Mouse (Mus musculus): Measurements from ENCODE around the gene Slc22a18. TPM values are rescaled to one million over a fixed set of nuclear protein-coding genes. Genes with fewer than 3 reads are reported as not detected.

Slc22a18 gene
- polyA plus RNA-seq, 1 experiment from 2014 or later = 2.5 TPM

- Histone ChIP-seq H3K9me3 (peaks cover 14% of the 10 kb centered on the region), H3K36me3 (peaks cover 4% of the 10 kb centered on the region; the same call in 1 of the 2 replicates), H3K4me1 (peaks cover 65% of the 10 kb centered on the region), H3K9ac (peak overlapping the region; percentile 57), H3K4me3 (peak overlapping the region; percentile 31), H3K27me3 (peaks cover 5% of the 10 kb centered on the region; the same call in 1 of the 2 replicates), H3K27ac (peak overlapping the region; percentile 88), H3K4me2 (peak overlapping the region; percentile 61)
- WGBS = 22% methylated on average over 55 of the region's 56 CpGs
- peak; percentile 59 for ATAC-seq (ENCODE audit: insufficient number of reproducible peaks, insufficient read depth, low FRiP score, low TSS enrichment, low read depth)
Observed at GRCm38 (mm10) chr7:143464811-143465560, 8.6 kb upstream of the Slc22a18 start.

- peak overlapping the region; percentile 88 for H3K27ac ChIP-seq
- 38% methylated on average over 14 of the region's 14 CpGs for WGBS
- H3K4me2 ChIP-seq = peak overlapping the region; percentile 17; the same call in 1 of the 2 replicates
Observed at GRCm38 (mm10) chr7:143466099-143466677, 7.3 kb upstream of the Slc22a18 start.

GRCm38 (mm10) chr7:143467714-143468113, 5.8 kb upstream of the Slc22a18 start:
- peaks cover 5% of the 10 kb centered on the region; the same call in 1 of the 2 replicates for H3K27me3 ChIP-seq
- peaks cover 52% of the 10 kb centered on the region for H3K4me1 ChIP-seq
- no peaks in the 10 kb centered on the region for H3K36me3 ChIP-seq
- H3K4me3 ChIP-seq = no peak overlapping the region
- no peaks in the 10 kb centered on the region for H3K9me3 ChIP-seq
- ATAC-seq (ENCODE audit: insufficient number of reproducible peaks, insufficient read depth, low FRiP score, low TSS enrichment, low read depth) = no peak
- H3K9ac ChIP-seq = no peak overlapping the region
- no peak overlapping the region for H3K27ac ChIP-seq
- 6% methylated on average over 6 of the region's 6 CpGs for WGBS
- 0 out of 2 replicates have a peak overlapping the region, but pooled peaks have one; percentile 3 for H3K4me2 ChIP-seq

More at GRCm38 (mm10) chr7:143466099-143466677, 7.3 kb upstream of the Slc22a18 start:
- no peak overlapping the region for H3K4me3 ChIP-seq
- H3K27me3 ChIP-seq = peaks cover 5% of the 10 kb centered on the region; the same call in 1 of the 2 replicates
- peak overlapping the region; percentile 46; the same call in 1 of the 2 replicates for H3K9ac ChIP-seq
- peaks cover 65% of the 10 kb centered on the region for H3K4me1 ChIP-seq
- peaks cover 3% of the 10 kb centered on the region; the same call in 1 of the 2 replicates for H3K9me3 ChIP-seq
- 0 out of 2 replicates have a peak, but pooled peaks have one; percentile 20 for ATAC-seq (ENCODE audit: insufficient number of reproducible peaks, insufficient read depth, low FRiP score, low TSS enrichment, low read depth)
- H3K36me3 ChIP-seq = no peaks in the 10 kb centered on the region

- Histone ChIP-seq H3K9ac (no peak overlapping the region), H3K4me2 (no peak overlapping the region), H3K27ac (no peak overlapping the region), H3K4me3 (no peak overlapping the region), H3K9me3 (no peaks in the 10 kb centered on the region), H3K36me3 (no peaks in the 10 kb centered on the region), H3K27me3 (peaks cover 5% of the 10 kb centered on the region; the same call in 1 of the 2 replicates), H3K4me1 (peaks cover 35% of the 10 kb centered on the region)
- WGBS = 20% methylated on average over 8 of the region's 8 CpGs
- ATAC-seq (ENCODE audit: insufficient number of reproducible peaks, insufficient read depth, low FRiP score, low TSS enrichment, low read depth) = no peak
Observed at GRCm38 (mm10) chr7:143469946-143470345, 3.6 kb upstream of the Slc22a18 start.

- H3K4me2 ChIP-seq = no peak overlapping the region
- H3K9ac ChIP-seq = no peak overlapping the region
- H3K4me3 ChIP-seq = no peak overlapping the region
- H3K27me3 ChIP-seq = no peaks in the 10 kb centered on the region
- no peaks in the 10 kb centered on the region for H3K9me3 ChIP-seq
- peaks cover 5% of the 10 kb centered on the region for H3K4me1 ChIP-seq
- H3K36me3 ChIP-seq = no peaks in the 10 kb centered on the region
- no peak overlapping the region for H3K27ac ChIP-seq
- no peak for ATAC-seq (ENCODE audit: insufficient number of reproducible peaks, insufficient read depth, low FRiP score, low TSS enrichment, low read depth)
- 43% methylated on average over 10 of the region's 10 CpGs for WGBS
Observed at GRCm38 (mm10) chr7:143474811-143475210, 1.3 kb downstream of the Slc22a18 start.

GRCm38 (mm10) chr7:143475876-143476275, 2.3 kb downstream of the Slc22a18 start:
- ATAC-seq (ENCODE audit: insufficient number of reproducible peaks, insufficient read depth, low FRiP score, low TSS enrichment, low read depth) = no peak
- Histone ChIP-seq H3K4me2 (no peak overlapping the region), H3K27ac (no peak overlapping the region), H3K4me1 (peaks cover 4% of the 10 kb centered on the region; the same call in 1 of the 2 replicates), H3K4me3 (no peak overlapping the region), H3K27me3 (no peaks in the 10 kb centered on the region), H3K9ac (no peak overlapping the region), H3K9me3 (no peaks in the 10 kb centered on the region), H3K36me3 (no peaks in the 10 kb centered on the region)
- 61% methylated on average over 11 of the region's 11 CpGs for WGBS

GRCm38 (mm10) chr7:143476702-143477335, 3.3 kb downstream of the Slc22a18 start:
- H3K4me1 ChIP-seq = peaks cover 4% of the 10 kb centered on the region; the same call in 1 of the 2 replicates
- no peak overlapping the region for H3K9ac ChIP-seq
- no peak overlapping the region for H3K4me2 ChIP-seq
- WGBS = 84% methylated on average over 3 of the region's 3 CpGs
- H3K27me3 ChIP-seq = no peaks in the 10 kb centered on the region
- H3K36me3 ChIP-seq = no peaks in the 10 kb centered on the region
- ATAC-seq (ENCODE audit: insufficient number of reproducible peaks, insufficient read depth, low FRiP score, low TSS enrichment, low read depth) = no peak
- no peak overlapping the region for H3K4me3 ChIP-seq
- no peak overlapping the region for H3K27ac ChIP-seq
- H3K9me3 ChIP-seq = no peaks in the 10 kb centered on the region

- Histone ChIP-seq H3K36me3 (no peaks in the 10 kb centered on the region), H3K4me1 (peaks cover 9% of the 10 kb centered on the region; the same call in 1 of the 2 replicates), H3K4me3 (no peak overlapping the region), H3K4me2 (no peak overlapping the region), H3K27me3 (no peaks in the 10 kb centered on the region), H3K27ac (no peak overlapping the region), H3K9ac (no peak overlapping the region), H3K9me3 (no peaks in the 10 kb centered on the region)
- WGBS = 78% methylated on average over 5 of the region's 5 CpGs
- no peak for ATAC-seq (ENCODE audit: insufficient number of reproducible peaks, insufficient read depth, low FRiP score, low TSS enrichment, low read depth)
Observed at GRCm38 (mm10) chr7:143477800-143478199, 4.3 kb downstream of the Slc22a18 start.

- no peaks in the 10 kb centered on the region for H3K9me3 ChIP-seq
- no peak for ATAC-seq (ENCODE audit: insufficient number of reproducible peaks, insufficient read depth, low FRiP score, low TSS enrichment, low read depth)
- no peak overlapping the region for H3K4me2 ChIP-seq
- H3K36me3 ChIP-seq = no peaks in the 10 kb centered on the region
- H3K27me3 ChIP-seq = no peaks in the 10 kb centered on the region
- H3K27ac ChIP-seq = no peak overlapping the region
- H3K9ac ChIP-seq = no peak overlapping the region
- 0 out of 2 replicates have a peak, but pooled peaks cover 6% of the 10 kb centered on the region for H3K4me1 ChIP-seq
- H3K4me3 ChIP-seq = no peak overlapping the region
- 34% methylated on average over 13 of the region's 13 CpGs for WGBS
Observed at GRCm38 (mm10) chr7:143480498-143480897, 7.0 kb downstream of the Slc22a18 start.

GRCm38 (mm10) chr7:143481806-143482387, 8.4 kb downstream of the Slc22a18 start:
- Histone ChIP-seq H3K36me3 (no peaks in the 10 kb centered on the region), H3K9ac (no peak overlapping the region), H3K9me3 (no peaks in the 10 kb centered on the region), H3K4me1 (0 out of 2 replicates have a peak, but pooled peaks cover 6% of the 10 kb centered on the region), H3K4me2 (no peak overlapping the region), H3K4me3 (no peak overlapping the region), H3K27me3 (no peaks in the 10 kb centered on the region), H3K27ac (no peak overlapping the region)
- WGBS = 42% methylated on average over 5 of the region's 5 CpGs
- no peak for ATAC-seq (ENCODE audit: insufficient number of reproducible peaks, insufficient read depth, low FRiP score, low TSS enrichment, low read depth)

GRCm38 (mm10) chr7:143482541-143482940, 9.0 kb downstream of the Slc22a18 start:
- Histone ChIP-seq H3K9ac (no peak overlapping the region), H3K27ac (no peak overlapping the region), H3K36me3 (no peaks in the 10 kb centered on the region), H3K4me3 (no peak overlapping the region), H3K4me2 (no peak overlapping the region), H3K9me3 (no peaks in the 10 kb centered on the region), H3K4me1 (0 out of 2 replicates have a peak, but pooled peaks cover 6% of the 10 kb centered on the region), H3K27me3 (no peaks in the 10 kb centered on the region)
- 8% methylated on average over 6 of the region's 6 CpGs for WGBS
- no peak for ATAC-seq (ENCODE audit: insufficient number of reproducible peaks, insufficient read depth, low FRiP score, low TSS enrichment, low read depth)
